Mouse (Mus musculus): ENCODE data around the gene AC170998.1. TPM values are rescaled to one million over a fixed set of nuclear protein-coding genes. Genes with fewer than 3 reads are reported as not detected.

Gene AC170998.1
- total and polyA plus RNA-seq, 2 experiments from 2014 or later, result 1.00 TPM; not detected in 1

DNA sequence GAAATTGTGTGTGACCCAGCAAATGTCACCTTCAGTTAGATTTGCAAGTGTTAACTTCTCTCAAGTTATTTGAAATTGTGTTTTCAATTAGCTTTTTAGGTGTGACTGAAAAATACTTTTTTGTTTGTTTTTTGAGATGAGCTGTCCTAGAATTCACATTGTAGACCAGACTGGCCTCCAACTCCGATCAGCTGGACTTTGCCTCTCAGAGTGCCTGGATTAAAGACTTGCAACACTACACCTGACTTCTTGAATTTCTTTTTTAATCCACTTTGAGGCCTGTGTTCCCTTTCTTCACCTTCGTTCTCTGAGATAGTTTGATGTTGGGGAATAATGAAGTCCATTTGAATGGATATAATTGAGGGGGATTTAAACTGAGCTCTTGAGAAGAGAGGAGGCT lies 31.8 kb upstream of the AC170998.1 start:
- Histone ChIP-seq H3K4me2 (ENCODE audit: low read depth, low read length) (no peak overlapping the region), H3K4me3 (ENCODE audit: low read depth, low read length) (no peak overlapping the region)
- no peak for ATAC-seq (ENCODE audit: insufficient read depth, low read depth)

DNA sequence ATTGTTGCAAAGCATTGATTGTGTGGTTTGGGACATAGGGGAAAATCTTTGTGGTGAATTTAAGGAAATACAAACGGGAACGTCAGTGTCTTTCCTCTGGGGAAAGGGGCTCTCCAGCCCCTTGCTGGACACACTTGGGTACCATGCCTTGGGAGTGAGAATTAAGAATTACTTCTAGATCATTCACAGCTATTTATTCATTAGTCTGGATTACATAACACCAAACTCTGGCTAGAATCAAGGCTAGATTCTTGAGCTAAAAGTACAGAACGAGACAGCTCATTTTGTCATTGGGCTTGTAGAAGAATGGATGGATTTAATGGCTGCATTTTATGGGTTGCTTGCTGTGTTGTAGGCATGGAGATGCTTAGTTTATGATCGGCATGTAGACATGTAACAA lies 31.1 kb upstream of the AC170998.1 start:
- 76% methylated on average over 4 of the region's 4 CpGs for WGBS
- Histone ChIP-seq H3K36me3 (replicated peaks; ENCODE audit: control insufficient read depth, insufficient read depth, low read length) (no peaks in the 10 kb centered on the region), H3K9me3 (replicated peaks; ENCODE audit: control insufficient read depth, low read length) (no peaks in the 10 kb centered on the region), H3K4me3 (ENCODE audit: low read depth, low read length) (no peak overlapping the region), H3K4me2 (ENCODE audit: low read depth, low read length) (no peak overlapping the region), H3K4me1 (ENCODE audit: control insufficient read depth, insufficient read depth) (peaks cover 29% of the 10 kb centered on the region), H3K9ac (replicated peaks; ENCODE audit: low read depth, low read length) (no peak overlapping the region), H3K27ac (ENCODE audit: low read depth) (no peak overlapping the region), H3K27me3 (ENCODE audit: control insufficient read depth, insufficient read depth, low read length) (no peaks in the 10 kb centered on the region)
- DNase-seq (ENCODE audit: low spot score) (no peak), ATAC-seq (ENCODE audit: insufficient read depth, low read depth) (no peak)
- TF ChIP-seq EP300 (IDR thresholded peaks at IDR 0.05; ENCODE audit: low read depth) (no peak), CTCF (IDR thresholded peaks at IDR 0.05; ENCODE audit: low read depth) (no peak)

More for the DNA sequence above, 31.8 kb upstream of the AC170998.1 start:
- TF ChIP-seq CTCF (IDR thresholded peaks at IDR 0.05; ENCODE audit: low read depth) (no peak), EP300 (IDR thresholded peaks at IDR 0.05; ENCODE audit: low read depth) (no peak)
- 85% methylated on average over 2 of the region's 2 CpGs for WGBS
- Histone ChIP-seq H3K36me3 (replicated peaks; ENCODE audit: control insufficient read depth, insufficient read depth, low read length) (no peaks in the 10 kb centered on the region), H3K27me3 (ENCODE audit: control insufficient read depth, insufficient read depth, low read length) (no peaks in the 10 kb centered on the region), H3K27ac (ENCODE audit: low read depth) (no peak overlapping the region), H3K4me1 (ENCODE audit: control insufficient read depth, insufficient read depth) (peaks cover 33% of the 10 kb centered on the region), H3K9ac (replicated peaks; ENCODE audit: low read depth, low read length) (no peak overlapping the region), H3K9me3 (replicated peaks; ENCODE audit: control insufficient read depth, low read length) (no peaks in the 10 kb centered on the region)
- DNase-seq (ENCODE audit: low spot score), result no peak

DNA sequence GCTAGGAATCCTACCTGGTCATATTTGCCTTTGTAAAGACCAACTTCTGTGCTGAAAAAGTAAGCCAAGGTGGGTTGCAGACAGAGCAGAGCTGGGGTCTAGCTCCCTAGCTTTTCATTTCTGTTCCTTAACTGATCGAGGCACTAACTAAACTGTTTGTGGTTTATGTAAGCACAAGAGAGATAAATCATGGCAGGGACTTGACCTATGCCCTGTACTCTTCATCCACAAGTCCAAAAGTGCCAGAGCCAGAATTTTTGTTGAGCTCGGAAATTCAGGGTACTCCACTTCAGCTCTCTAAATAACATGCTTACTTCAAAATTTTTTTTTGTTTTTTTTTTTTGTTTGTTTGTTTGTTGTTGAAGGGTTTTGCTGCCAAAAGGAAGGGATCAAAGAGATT lies 29.2 kb upstream of the AC170998.1 start:
- 36% methylated on average over 2 of the region's 2 CpGs for WGBS

DNA sequence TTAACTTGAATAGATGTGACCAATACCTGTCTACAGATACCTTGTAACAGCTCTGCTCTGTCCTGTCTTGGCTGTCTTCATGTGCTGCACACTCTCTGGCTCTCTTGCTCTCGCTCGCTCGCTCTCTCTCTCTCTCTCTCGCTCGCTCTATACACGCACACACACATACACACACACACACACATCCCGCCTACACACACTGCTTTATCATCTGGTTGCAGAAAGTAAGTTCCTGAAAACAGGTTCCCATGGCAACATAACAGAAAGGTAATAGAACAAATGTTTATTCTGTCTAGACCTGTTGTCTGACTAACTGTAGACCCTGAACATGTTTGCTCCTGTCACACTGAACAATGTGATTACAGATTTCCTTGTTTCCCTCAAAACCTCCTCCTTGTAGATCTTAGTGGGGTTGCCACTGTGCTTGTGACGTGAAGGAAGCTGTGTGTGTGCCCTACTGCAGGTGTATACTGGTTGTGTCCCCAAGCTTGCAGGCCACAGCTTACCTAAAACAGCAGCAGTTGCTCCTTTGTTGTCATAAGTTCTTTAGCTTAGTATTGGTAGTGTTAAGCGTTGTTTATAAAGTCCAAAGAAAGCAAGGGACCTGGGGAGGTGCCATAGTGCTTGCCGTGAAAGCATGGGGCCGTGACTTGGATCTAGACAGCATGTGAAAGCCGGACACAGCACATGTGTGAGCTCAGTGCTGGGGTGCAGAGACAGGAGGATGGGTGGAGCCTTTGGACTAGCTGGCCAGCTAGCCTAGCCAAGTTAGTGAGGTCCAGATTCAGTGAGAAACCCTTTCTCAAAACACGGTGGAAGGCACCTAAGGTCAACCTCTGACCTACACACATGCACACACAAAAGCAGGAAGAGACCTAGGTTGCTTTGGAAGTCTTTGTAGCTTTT lies 28.3 kb upstream of the AC170998.1 start:
- Histone ChIP-seq H3K27ac (ENCODE audit: low read depth) (peak overlapping the region; percentile 22), H3K9ac (replicated peaks; ENCODE audit: low read depth, low read length) (no peak overlapping the region), H3K9me3 (replicated peaks; ENCODE audit: control insufficient read depth, low read length) (no peaks in the 10 kb centered on the region), H3K36me3 (replicated peaks; ENCODE audit: control insufficient read depth, insufficient read depth, low read length) (no peaks in the 10 kb centered on the region), H3K4me1 (ENCODE audit: control insufficient read depth, insufficient read depth) (peaks cover 35% of the 10 kb centered on the region), H3K27me3 (ENCODE audit: control insufficient read depth, insufficient read depth, low read length) (no peaks in the 10 kb centered on the region), H3K4me2 (ENCODE audit: low read depth, low read length) (no peak overlapping the region), H3K4me3 (ENCODE audit: low read depth, low read length) (no peak overlapping the region)
- WGBS, result 60% methylated on average over 13 of the region's 13 CpGs
- TF ChIP-seq CTCF (IDR thresholded peaks at IDR 0.05; ENCODE audit: low read depth) (no peak), EP300 (IDR thresholded peaks at IDR 0.05; ENCODE audit: low read depth) (no peak)
- ATAC-seq (ENCODE audit: insufficient read depth, low read depth), result peak; percentile 21; the same call in 1 of the 2 replicates
- no peak for DNase-seq (ENCODE audit: low spot score)

More for the DNA sequence above, 29.2 kb upstream of the AC170998.1 start:
- no peak for ATAC-seq (ENCODE audit: insufficient read depth, low read depth)
- Histone ChIP-seq H3K36me3 (replicated peaks; ENCODE audit: control insufficient read depth, insufficient read depth, low read length) (no peaks in the 10 kb centered on the region), H3K4me1 (ENCODE audit: control insufficient read depth, insufficient read depth) (peaks cover 26% of the 10 kb centered on the region), H3K9ac (replicated peaks; ENCODE audit: low read depth, low read length) (no peak overlapping the region), H3K4me2 (ENCODE audit: low read depth, low read length) (no peak overlapping the region), H3K27ac (ENCODE audit: low read depth) (no peak overlapping the region), H3K4me3 (ENCODE audit: low read depth, low read length) (no peak overlapping the region), H3K9me3 (replicated peaks; ENCODE audit: control insufficient read depth, low read length) (no peaks in the 10 kb centered on the region), H3K27me3 (ENCODE audit: control insufficient read depth, insufficient read depth, low read length) (no peaks in the 10 kb centered on the region)
- TF ChIP-seq CTCF (IDR thresholded peaks at IDR 0.05; ENCODE audit: low read depth), result no peak
- no peak for TF ChIP-seq EP300 (IDR thresholded peaks at IDR 0.05; ENCODE audit: low read depth)
- DNase-seq (ENCODE audit: low spot score), result no peak

DNA sequence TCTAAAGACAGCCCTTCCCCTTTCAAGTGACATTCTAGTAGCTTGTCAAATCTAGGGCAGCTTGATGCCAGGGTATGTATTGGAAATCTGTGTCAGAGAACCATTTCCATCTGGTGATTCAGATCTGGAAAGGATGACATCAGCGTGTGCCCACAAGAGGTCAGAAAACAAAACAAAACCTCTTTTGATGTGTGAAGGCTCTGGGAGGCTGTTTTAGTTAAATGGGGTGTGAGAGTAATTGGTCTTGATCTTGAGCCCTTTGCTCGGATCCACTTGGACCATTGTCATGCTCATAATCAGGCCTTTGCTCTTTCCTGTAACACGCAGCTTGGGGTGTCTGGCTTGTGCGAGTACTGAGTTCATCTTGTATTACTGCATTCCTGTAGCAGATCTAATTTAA lies 27.6 kb upstream of the AC170998.1 start:
- DNase-seq (ENCODE audit: low spot score), result no peak
- H3K4me3 ChIP-seq (ENCODE audit: low read depth, low read length), result no peak overlapping the region
- ATAC-seq (ENCODE audit: insufficient read depth, low read depth), result no peak
- TF ChIP-seq EP300 (IDR thresholded peaks at IDR 0.05; ENCODE audit: low read depth), result no peak
- H3K27ac ChIP-seq (ENCODE audit: low read depth), result peak overlapping the region; percentile 22
- no peak overlapping the region for H3K9ac ChIP-seq (replicated peaks; ENCODE audit: low read depth, low read length)
- WGBS, result 54% methylated on average over 4 of the region's 4 CpGs
- H3K9me3 ChIP-seq (replicated peaks; ENCODE audit: control insufficient read depth, low read length), result no peaks in the 10 kb centered on the region
- no peaks in the 10 kb centered on the region for H3K36me3 ChIP-seq (replicated peaks; ENCODE audit: control insufficient read depth, insufficient read depth, low read length)
- H3K4me1 ChIP-seq (ENCODE audit: control insufficient read depth, insufficient read depth), result peaks cover 42% of the 10 kb centered on the region
- no peak overlapping the region for H3K4me2 ChIP-seq (ENCODE audit: low read depth, low read length)
- H3K27me3 ChIP-seq (ENCODE audit: control insufficient read depth, insufficient read depth, low read length), result no peaks in the 10 kb centered on the region
